Mouse (Mus musculus) cerebellum, adult 2 months (tissue): ENCODE data around the gene Sin3a.

Experiments
- CTCF ChIP-seq: fragments of 200-500 bp; IDR thresholded peaks from 2 replicates; pipeline ENCODE4 v1.5.1; 2011; ENCODE audit warnings: low read depth, mild to moderate bottlenecking, control low read depth, low read length, moderate library complexity, borderline replicate concordance; ENCODE audit not compliant: insufficient read depth
- POLR2A ChIP-seq: fragments of 200-500 bp; IDR thresholded peaks from 2 replicates; pipeline ENCODE4 v1.6.1; 2011; ENCODE audit warnings: low read length, control low read depth, borderline replicate concordance; ENCODE audit not compliant: insufficient read depth

- TF ChIP-seq POLR2A (no peak), CTCF (no peak)
Observed at GRCm38 (mm10) chr9:57147205-57148143, 75.6 kb downstream of the Sin3a start.
